Mouse (Mus musculus) left cerebral cortex, adult 11 months (tissue): Measurements from ENCODE around the gene Hist1h4i.

Experiments used
- DNase-seq: peaks from one replicate; pipeline ENCODE4 v3.0.0; 2022; ENCODE audit warnings: low spot score

Hist1h4i gene

GRCm38 (mm10) chr13:22008707-22009106 is 32.5 kb downstream of the Hist1h4i start:
- no peak for DNase-seq

DNA sequence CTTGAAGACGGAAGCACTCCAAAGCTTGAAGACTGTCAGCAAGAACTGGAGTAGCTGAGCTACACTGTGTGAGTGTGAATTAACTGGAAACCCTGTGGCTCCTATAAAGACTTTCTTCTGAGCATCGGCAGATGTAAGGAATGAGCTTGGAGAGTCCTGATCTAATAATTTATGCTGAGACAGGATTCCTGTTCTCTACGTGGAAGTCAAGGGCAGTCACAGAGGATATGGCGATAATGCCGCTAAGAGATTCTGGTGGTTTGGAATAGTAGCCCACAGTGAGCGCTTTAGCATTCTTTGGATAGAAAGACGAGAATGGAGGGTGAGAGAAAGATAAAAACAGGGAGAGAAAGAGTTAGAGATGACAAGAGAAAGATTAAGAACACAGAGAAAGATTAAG is 33.3 kb downstream of the Hist1h4i start:
- DNase-seq: no peak

- DNase-seq: no peak
Observed at GRCm38 (mm10) chr13:22007121-22007510, 34.0 kb downstream of the Hist1h4i start.

DNA sequence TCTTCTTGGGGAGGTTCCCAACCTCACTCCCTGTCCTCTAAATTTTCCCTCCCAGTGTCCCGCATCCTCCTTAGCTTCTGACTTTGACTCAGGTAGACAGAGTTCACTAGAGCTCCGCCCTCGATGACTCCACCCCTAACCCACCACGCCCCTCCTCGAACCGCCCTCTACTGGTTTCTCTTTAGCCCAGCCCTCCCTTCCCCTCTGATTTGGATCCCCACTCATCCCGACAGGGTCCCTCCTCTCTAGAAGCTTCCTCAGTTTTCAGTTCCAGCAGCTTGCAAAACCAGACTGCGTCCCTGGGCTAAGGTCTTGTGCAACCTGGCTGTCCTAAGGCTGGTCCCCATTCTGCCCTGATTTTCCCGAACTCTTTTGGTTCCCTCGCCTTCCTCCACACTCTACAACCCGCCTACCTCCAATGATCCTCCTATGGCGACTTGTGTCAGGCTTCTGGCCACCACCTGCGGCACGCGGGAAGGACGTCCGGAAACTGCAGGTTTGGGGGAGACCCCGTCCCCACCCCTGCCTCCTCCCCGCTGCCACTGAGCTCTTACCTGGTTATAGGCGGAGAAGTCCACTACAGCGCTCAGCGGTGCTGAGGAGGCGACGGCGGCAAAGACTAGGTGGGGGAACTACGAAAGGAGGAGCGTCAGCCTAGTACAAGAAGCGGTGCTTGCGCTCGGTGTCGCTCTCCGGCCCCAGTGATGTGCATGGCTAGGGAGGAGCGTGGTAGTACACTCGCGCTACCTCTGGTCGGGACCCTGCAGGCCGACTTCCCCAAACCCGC is 34.6 kb downstream of the Hist1h4i start:
- DNase-seq: no peak

DNA sequence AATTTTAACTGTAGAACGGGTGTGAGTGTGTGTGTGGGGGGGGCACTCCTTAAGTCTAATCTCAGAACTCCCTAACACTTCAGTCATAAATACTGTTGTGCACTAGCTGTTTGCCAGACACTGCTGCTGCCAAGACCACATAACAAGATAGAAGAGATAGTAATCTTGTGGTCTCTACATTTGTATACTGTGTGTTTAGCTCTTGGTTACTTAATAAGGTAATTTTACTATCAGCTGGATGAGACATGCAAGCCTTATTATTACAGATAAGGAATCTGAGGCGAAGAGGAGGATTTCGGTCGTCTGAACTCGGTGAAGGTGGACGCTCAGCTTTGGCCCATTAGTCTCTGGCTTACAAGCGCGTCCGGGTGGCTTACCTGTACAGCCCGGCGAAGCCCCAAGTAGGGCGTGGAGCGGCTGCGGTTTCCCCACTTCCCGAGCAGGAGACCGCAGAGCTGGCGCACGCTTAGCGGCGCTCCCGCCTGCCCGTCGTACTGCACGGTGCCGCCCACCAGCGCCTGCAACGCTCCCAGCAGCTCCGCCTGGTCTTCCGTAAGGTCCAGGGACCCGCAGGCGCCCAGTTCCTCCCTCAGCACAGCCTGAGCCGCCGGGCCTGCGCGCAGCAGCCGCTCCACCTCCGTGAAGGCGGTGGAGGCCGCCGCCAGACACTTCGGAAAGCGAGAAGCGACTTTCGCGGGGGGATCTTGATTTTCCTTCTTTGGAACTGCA is 35.4 kb downstream of the Hist1h4i start:
- DNase-seq: no peak

DNA sequence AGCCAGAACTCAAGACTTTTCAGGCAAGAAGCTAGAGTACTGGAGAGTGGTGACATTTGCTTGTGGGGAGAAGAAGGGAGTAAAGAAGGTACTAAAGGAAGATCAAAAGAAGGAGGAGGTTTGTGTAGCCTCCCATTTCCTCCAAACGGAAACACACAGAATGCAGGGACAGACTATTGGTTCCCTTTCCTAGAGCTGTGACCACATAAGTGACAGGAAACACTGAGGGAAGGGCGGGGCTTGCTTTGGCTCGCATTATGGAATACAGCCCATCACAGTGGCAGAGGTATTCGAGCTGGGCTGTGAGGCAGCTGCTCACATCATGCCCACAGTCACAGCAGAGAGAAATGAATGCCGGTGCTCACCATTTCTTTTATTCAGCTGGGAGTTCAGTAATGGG is 39.3 kb downstream of the Hist1h4i start:
- no peak for DNase-seq

GRCm38 (mm10) chr13:22001346-22001745 is 39.8 kb downstream of the Hist1h4i start:
- DNase-seq: no peak

DNA sequence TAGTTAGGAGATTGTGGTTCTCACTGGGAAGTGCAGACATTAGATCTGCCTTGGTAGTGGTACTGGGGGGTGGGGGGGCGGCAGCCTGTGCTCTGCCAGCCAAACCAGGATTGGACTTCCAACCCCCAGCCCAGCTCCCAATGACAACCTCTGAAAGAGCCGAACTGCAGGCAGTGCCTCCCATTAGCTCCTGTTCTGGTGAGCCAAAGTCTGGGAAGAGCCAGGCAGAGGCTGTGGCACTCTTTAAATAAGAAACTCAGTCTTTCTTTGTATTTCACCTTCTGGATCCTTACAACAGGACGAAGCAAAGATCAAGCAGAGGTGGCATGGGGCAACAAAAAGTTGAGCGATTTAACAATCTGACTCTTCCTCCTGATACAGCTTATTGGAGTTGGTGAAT is 42.0 kb downstream of the Hist1h4i start:
- DNase-seq: no peak

- DNase-seq: no peak
Observed at GRCm38 (mm10) chr13:21998412-21998811, 42.8 kb downstream of the Hist1h4i start.

DNA sequence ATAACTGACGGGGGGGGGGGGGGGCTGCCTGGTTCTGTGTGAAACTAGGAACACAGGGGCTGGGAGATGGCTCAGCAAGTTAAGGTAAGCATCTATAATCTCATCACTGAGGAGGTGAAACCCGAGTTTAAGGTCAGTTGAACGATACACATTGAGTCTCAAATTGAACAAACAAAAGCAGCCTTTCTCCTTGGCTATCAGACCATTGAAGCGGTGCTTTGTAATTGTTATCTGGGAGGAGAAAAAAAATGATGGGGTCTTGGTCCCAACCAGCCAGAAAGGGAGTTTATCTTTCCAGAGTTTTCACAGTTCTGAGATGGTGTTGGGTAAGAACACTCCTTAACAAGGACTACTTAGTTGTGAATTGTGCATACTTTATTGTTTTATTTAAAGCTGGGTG is 43.3 kb downstream of the Hist1h4i start:
- DNase-seq: no peak

- DNase-seq: no peak
Observed at GRCm38 (mm10) chr13:21997201-21997820, 43.9 kb downstream of the Hist1h4i start.

GRCm38 (mm10) chr13:21996840-21997185 is 44.3 kb downstream of the Hist1h4i start:
- no peak for DNase-seq

DNA sequence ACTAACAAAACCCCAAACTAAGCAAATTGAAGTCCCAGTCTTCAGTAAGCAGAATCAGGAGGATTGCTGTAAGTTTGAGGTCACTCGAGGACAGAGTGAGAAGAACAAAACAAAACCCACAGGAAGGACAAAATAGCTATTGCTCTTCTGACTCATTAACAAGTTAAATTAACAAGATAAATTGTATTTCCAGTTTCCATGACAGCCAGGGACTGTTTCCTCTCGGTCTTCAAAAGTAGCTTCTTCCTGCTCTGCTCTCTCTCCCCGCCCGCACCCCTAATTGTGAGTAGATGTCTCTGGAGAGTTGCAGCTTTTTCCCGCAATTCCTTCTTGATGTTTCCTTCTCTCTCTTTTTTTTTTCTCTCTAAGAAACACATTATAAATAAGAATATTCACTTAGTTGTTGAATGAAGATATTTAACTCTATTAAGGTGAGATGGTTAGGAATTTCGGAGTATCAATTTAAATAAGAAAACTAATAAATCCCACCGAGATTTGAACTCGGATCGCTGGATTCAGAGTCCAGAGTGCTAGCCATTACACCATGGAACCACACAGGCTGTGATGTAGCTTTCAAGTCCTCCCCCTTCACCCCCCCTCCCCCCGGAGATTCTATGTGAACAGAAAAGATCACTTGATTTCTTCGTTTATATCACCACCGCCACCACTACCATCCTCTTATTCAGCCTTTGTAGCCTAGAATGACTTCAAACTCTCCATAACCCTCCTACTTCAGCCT is 44.9 kb downstream of the Hist1h4i start:
- no peak for DNase-seq

DNA sequence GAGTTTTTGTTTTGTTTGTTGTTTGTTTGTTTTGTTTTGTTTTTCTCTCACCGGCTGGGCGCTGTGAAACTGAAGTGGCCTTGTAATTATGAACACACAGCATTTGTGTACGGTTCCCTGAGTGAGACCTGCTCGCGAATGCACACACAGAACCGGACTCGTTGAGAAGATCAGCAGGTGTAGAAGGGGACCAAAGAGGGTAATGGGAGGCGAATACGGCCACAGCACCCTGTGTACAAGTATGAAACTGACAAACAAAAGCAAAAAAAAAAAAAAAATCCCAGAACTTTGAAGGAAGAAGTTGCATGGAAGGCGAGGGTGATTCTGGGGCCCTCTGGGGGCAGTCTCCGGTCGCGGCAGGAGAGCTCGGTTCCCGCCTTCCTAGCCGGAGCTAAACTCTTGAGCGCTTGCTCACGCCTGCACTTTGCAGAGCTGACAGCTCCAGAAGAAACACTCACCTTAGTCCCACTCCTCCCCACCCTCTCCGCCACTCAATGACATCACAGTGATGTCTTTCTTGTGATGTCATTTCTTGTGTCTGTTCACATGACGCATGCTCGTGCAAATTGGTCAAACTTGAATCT is 45.7 kb downstream of the Hist1h4i start:
- no peak for DNase-seq

- no peak for DNase-seq
Observed at GRCm38 (mm10) chr13:21994896-21995295, 46.3 kb downstream of the Hist1h4i start.

DNA sequence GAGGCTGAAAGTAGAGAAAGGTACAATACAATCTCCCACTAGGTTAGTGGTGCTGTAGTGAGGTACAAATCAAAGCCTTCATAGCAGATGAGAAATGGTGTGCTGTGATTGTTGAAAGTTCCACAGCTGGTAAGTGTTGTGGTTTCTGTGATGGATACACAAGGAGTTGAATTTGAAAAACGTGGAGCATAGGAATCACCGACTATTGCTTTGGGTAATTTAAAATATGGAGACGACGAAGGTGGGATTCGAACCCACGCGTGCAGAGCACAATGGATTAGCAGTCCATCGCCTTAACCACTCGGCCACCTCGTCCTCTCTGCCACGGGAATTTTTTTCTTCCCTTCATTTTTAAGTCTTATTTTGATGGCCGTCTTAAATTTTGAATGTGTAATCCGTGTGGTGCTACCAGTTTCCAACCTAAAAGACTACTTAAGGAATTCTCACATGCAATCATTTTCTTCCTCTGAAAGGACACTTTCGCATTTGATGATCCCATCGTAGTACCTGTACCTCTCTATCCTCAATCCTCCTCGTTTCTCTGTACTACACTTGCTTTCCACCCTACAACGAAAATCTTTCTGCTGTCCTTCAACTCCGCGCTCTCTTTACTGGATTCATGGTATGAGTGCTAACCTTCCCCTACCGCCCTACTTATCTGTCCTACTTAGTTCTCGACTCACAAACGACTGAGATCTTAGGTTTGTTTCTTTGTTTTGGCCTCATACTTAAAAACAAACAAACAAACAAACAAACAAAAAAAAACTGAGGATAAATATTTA is 47.0 kb downstream of the Hist1h4i start:
- DNase-seq: no peak

GRCm38 (mm10) chr13:21992550-21992949 is 48.6 kb downstream of the Hist1h4i start:
- no peak for DNase-seq
